9 mouse cellular contexts compared by ENCODE assay signal in genomic region chr11:84871548-84872069, GRCm38 (mm10). TPM values are rescaled to one million over a fixed set of nuclear protein-coding genes. Genes with fewer than 3 reads are reported as not detected.
DNase-seq lines count a peak whose midpoint lies in the region; ATAC-seq and TF ChIP-seq lines count a peak whose summit lies in the region.
"Had no signal": no experiment of that assay in that cellular context is flagged by ENCODE, and none has a peak within 500 bp of the region (broad histone marks: within the 10 kb centered on the region; RNA-seq: fewer than 3 reads in every experiment).

No protein-coding gene starts in this region.

- H3K27me3 ChIP-seq in embryonic facial prominence, embryonic 13.5 days, result no peaks in the 10 kb centered on the region
- no peaks in the 10 kb centered on the region for H3K27me3 ChIP-seq in intestine, embryonic 16.5 days (replicated peaks; ENCODE audit: control insufficient read depth, insufficient read depth, low read length)
- no peaks in the 10 kb centered on the region for H3K27me3 ChIP-seq in neural tube, embryonic 13.5 days

- H3K4me2 ChIP-seq in embryonic facial prominence, embryonic 13.5 days, result peak overlapping the region; percentile 73
- peak overlapping the region; percentile 62 for H3K4me2 ChIP-seq in intestine, embryonic 16.5 days (ENCODE audit: low read depth, low read length)
- H3K4me2 ChIP-seq in neural tube, embryonic 13.5 days, result peak overlapping the region; percentile 74

- no peak for TF ChIP-seq POLR2A in lung, adult 2 months (IDR thresholded peaks at IDR 0.05; ENCODE audit: borderline replicate concordance, extremely low read depth, low read depth, low read length)

- H3K36me3 ChIP-seq in embryonic facial prominence, embryonic 13.5 days, result no peaks in the 10 kb centered on the region
- no peaks in the 10 kb centered on the region for H3K36me3 ChIP-seq in intestine, embryonic 16.5 days (ENCODE audit: control insufficient read depth, insufficient read depth, low read length)
- no peaks in the 10 kb centered on the region for H3K36me3 ChIP-seq in neural tube, embryonic 13.5 days

- TF ChIP-seq CTCF in lung, adult 2 months (IDR thresholded peaks at IDR 0.05; ENCODE audit: insufficient read depth, low read length), result no peak

- H3K4me3 ChIP-seq in lung, adult 2 months (replicated peaks; ENCODE audit: extremely low read depth, low read depth, low read length), result peak overlapping the region; percentile 75
- H3K4me3 ChIP-seq in embryonic facial prominence, embryonic 13.5 days, result peak overlapping the region; percentile 94
- H3K4me3 ChIP-seq in intestine, embryonic 16.5 days (ENCODE audit: low read length), result peak overlapping the region; percentile 89
- peak overlapping the region; percentile 100 for H3K4me3 ChIP-seq in neural tube, embryonic 13.5 days

- H3K9ac ChIP-seq in embryonic facial prominence, embryonic 13.5 days, result peak overlapping the region; percentile 94
- H3K9ac ChIP-seq in intestine, embryonic 16.5 days (ENCODE audit: low read depth, low read length), result peak overlapping the region; percentile 97
- peak overlapping the region; percentile 95 for H3K9ac ChIP-seq in neural tube, embryonic 13.5 days

- no peaks in the 10 kb centered on the region for H3K9me3 ChIP-seq in embryonic facial prominence, embryonic 13.5 days
- no peaks in the 10 kb centered on the region for H3K9me3 ChIP-seq in intestine, embryonic 16.5 days (ENCODE audit: control insufficient read depth, low read length)
- H3K9me3 ChIP-seq in neural tube, embryonic 13.5 days, result no peaks in the 10 kb centered on the region

- intact Hi-C loops in left cerebral cortex, postnatal 36 days (cut with DNase I), result loop anchor here (5.0 kb wide), 1 partner anchor 271 kb away; the partner anchor contains the start of gene Usp32

- H3K4me1 ChIP-seq in lung, adult 2 months (ENCODE audit: control insufficient read depth, insufficient read depth, low read length), result peaks cover 8% of the 10 kb centered on the region
- H3K4me1 ChIP-seq in embryonic facial prominence, embryonic 13.5 days, result peaks cover 11% of the 10 kb centered on the region
- H3K4me1 ChIP-seq in intestine, embryonic 16.5 days (ENCODE audit: control insufficient read depth, insufficient read depth, low read length), result peaks cover 5% of the 10 kb centered on the region; the same call in 1 of the 2 replicates
- H3K4me1 ChIP-seq in neural tube, embryonic 13.5 days (replicated peaks), result peaks cover 34% of the 10 kb centered on the region

- no peak for ATAC-seq in embryonic facial prominence, embryonic 13.5 days (ENCODE audit: insufficient number of reproducible peaks, insufficient read depth, low FRiP score, low TSS enrichment, low read depth)
- ATAC-seq in intestine, embryonic 16.5 days, result no peak
- no peak for ATAC-seq in neural tube, embryonic 13.5 days (ENCODE audit: low read depth)

- H3K27ac ChIP-seq in embryonic facial prominence, embryonic 13.5 days, result peak overlapping the region; percentile 99
- H3K27ac ChIP-seq in intestine, embryonic 16.5 days (ENCODE audit: low read length), result peak overlapping the region; percentile 100
- H3K27ac ChIP-seq in neural tube, embryonic 13.5 days (replicated peaks), result peak overlapping the region; percentile 98

- 58% methylated on average over 4 of the region's 4 CpGs for WGBS in lung, adult 2 months
- WGBS in embryonic facial prominence, embryonic 13.5 days, result 79% methylated on average over 4 of the region's 4 CpGs
- 64% methylated on average over 4 of the region's 4 CpGs for WGBS in intestine, embryonic 16.5 days
- WGBS in neural tube, embryonic 13.5 days, result 72% methylated on average over 4 of the region's 4 CpGs

- DNase-seq in lung, adult 2 months, result no peak
- DNase-seq in lung, postnatal 4 days, result no peak
- DNase-seq in left cerebral cortex, postnatal 36 days (ENCODE audit: low spot score in 2 of 2), result no peak
- DNase-seq in spleen, adult 12 weeks (ENCODE audit: low spot score), result no peak
- DNase-seq in retina, postnatal 1 day, result no peak
- DNase-seq: kidney, postnatal 4 days had no signal

RNA-seq across cellular contexts. Expression of gene Ggnbp2, which starts 1.0 kb away (rescaled TPM):
- 28.1 and 42.2 TPM in 2 replicates for polyA plus RNA-seq in lung, adult 2 months (2012; rRNA removed)
- polyA plus RNA-seq in embryonic facial prominence, embryonic 13.5 days (2015; fragmentation: Nextera tagmentation; extraction: Ambion mirVana), result 71.8 and 77.6 TPM in 2 replicates
- 73.7 and 76.8 TPM in 2 replicates for polyA plus RNA-seq in intestine, embryonic 16.5 days (2015; fragmentation: Nextera tagmentation; extraction: Ambion mirVana)
- 74.9 and 86.2 TPM in 2 replicates for polyA plus RNA-seq in neural tube, embryonic 13.5 days (2015; fragmentation: Nextera tagmentation; extraction: Ambion mirVana)
- total RNA-seq in left cerebral cortex, postnatal 36 days (2021), result 10 to 100 TPM; 75.9 to 93.3 TPM

RNA-seq across cellular contexts. Expression of gene Myo19, which starts 8.3 kb away (rescaled TPM):
- polyA plus RNA-seq in lung, adult 2 months (2012; rRNA removed), result 6.9 and 8.0 TPM in 2 replicates
- polyA plus RNA-seq in embryonic facial prominence, embryonic 13.5 days (2015; fragmentation: Nextera tagmentation; extraction: Ambion mirVana), result 8.6 and 10.0 TPM in 2 replicates
- 7.5 and 7.8 TPM in 2 replicates for polyA plus RNA-seq in intestine, embryonic 16.5 days (2015; fragmentation: Nextera tagmentation; extraction: Ambion mirVana)
- 5.9 and 6.1 TPM in 2 replicates for polyA plus RNA-seq in neural tube, embryonic 13.5 days (2015; fragmentation: Nextera tagmentation; extraction: Ambion mirVana)
- total RNA-seq in left cerebral cortex, postnatal 36 days (2021), result 10 to 100 TPM in 1 of 2 experiments, 1 to 10 TPM in 1; 9.3 to 15.4 TPM

RNA-seq across cellular contexts. Expression of gene Pigw, which starts 8.5 kb away (rescaled TPM):
- polyA plus RNA-seq in lung, adult 2 months (2012; rRNA removed), result 1.1 and 2.3 TPM in 2 replicates
- polyA plus RNA-seq in embryonic facial prominence, embryonic 13.5 days (2015; fragmentation: Nextera tagmentation; extraction: Ambion mirVana), result 1.5 and 2.3 TPM in 2 replicates
- 2.7 and 2.9 TPM in 2 replicates for polyA plus RNA-seq in intestine, embryonic 16.5 days (2015; fragmentation: Nextera tagmentation; extraction: Ambion mirVana)
- 2.5 and 2.6 TPM in 2 replicates for polyA plus RNA-seq in neural tube, embryonic 13.5 days (2015; fragmentation: Nextera tagmentation; extraction: Ambion mirVana)
- 1 to 10 TPM; 7.1 to 7.9 TPM for total RNA-seq in left cerebral cortex, postnatal 36 days (2021)

RNA-seq across cellular contexts. Expression of gene Dhrs11, which starts 42.8 kb away (rescaled TPM):
- polyA plus RNA-seq in lung, adult 2 months (2012; rRNA removed), result 19.5 and 21.3 TPM in 2 replicates
- 12.5 and 17.6 TPM in 2 replicates for polyA plus RNA-seq in embryonic facial prominence, embryonic 13.5 days (2015; fragmentation: Nextera tagmentation; extraction: Ambion mirVana)
- polyA plus RNA-seq in intestine, embryonic 16.5 days (2015; fragmentation: Nextera tagmentation; extraction: Ambion mirVana), result 105 and 126 TPM in 2 replicates
- 7.5 and 7.8 TPM in 2 replicates for polyA plus RNA-seq in neural tube, embryonic 13.5 days (2015; fragmentation: Nextera tagmentation; extraction: Ambion mirVana)
- total RNA-seq in left cerebral cortex, postnatal 36 days (2021), result 1 to 10 TPM; 6.7 to 8.6 TPM

RNA-seq across cellular contexts. Expression of gene Znhit3, which starts 44.6 kb away (rescaled TPM):
- 6.5 and 7.7 TPM in 2 replicates for polyA plus RNA-seq in lung, adult 2 months (2012; rRNA removed)
- 58.7 and 69.0 TPM in 2 replicates for polyA plus RNA-seq in embryonic facial prominence, embryonic 13.5 days (2015; fragmentation: Nextera tagmentation; extraction: Ambion mirVana)
- polyA plus RNA-seq in intestine, embryonic 16.5 days (2015; fragmentation: Nextera tagmentation; extraction: Ambion mirVana), result 43.6 and 49.6 TPM in 2 replicates
- polyA plus RNA-seq in neural tube, embryonic 13.5 days (2015; fragmentation: Nextera tagmentation; extraction: Ambion mirVana), result 65.4 and 68.0 TPM in 2 replicates
- 10 to 100 TPM; 31.3 to 38.4 TPM for total RNA-seq in left cerebral cortex, postnatal 36 days (2021)
